Mouse (Mus musculus) MEL (cell line): ENCODE results near the gene Immp1l.

Experiments
- EP300 ChIP-seq, 2 experiments: IDR thresholded peaks; 2 replicates each; pipeline ENCODE4 v1.6.1; 2011; ENCODE audit warnings: improper control_type of control experiment in 2 of 2, low read length in 2 of 2, low read depth in 1 of 2, mild to moderate bottlenecking in 1 of 2
- GATA1 ChIP-seq: IDR thresholded peaks from 2 replicates; pipeline ENCODE4 v1.6.1; 2011; ENCODE audit warnings: low read depth, low read length, improper control_type of control experiment
- MAX ChIP-seq: IDR thresholded peaks from 2 replicates; pipeline ENCODE4 v1.6.1; 2011; ENCODE audit warnings: low read length, improper control_type of control experiment

DNA sequence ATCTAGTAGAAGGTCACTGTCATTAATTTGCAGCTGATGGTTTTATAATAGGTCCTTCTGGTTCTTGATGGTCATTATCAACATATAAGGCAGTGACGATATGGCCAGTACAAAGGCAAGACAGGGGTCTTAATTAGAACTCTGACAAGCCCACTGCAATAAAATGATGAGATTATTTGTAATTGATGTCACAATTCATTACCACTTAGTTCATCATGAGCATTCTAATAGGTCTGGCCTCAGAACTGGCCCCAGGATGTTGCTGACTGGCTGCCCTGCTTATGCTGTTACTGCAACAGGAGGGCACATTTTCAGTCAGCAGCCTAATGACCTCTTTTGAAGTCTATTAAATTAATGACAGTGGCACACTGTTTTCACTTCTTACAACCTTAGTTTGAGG is 59.0 kb downstream of the Immp1l start:
- TF ChIP-seq GATA1 (no peak), MAX (no peak), EP300 (IDR thresholded peaks at IDR 0.05; ENCODE audit: low read depth in 1 of 2, low read length in 2 of 2) (no peak)
